Mouse (Mus musculus): ENCODE results near the gene Cd300lg. TPM values are rescaled to one million over a fixed set of nuclear protein-coding genes. Genes with fewer than 3 reads are reported as not detected.

The Cd300lg gene
- polyA plus RNA-seq, 2 experiments, result 0.38 to 0.56 TPM

- H3K9ac ChIP-seq (replicated peaks), result no peak overlapping the region
- 60% methylated on average over 13 of the region's 13 CpGs for WGBS (ENCODE audit: insufficient replicate concordance)
- ATAC-seq (ENCODE audit: insufficient read depth) (no peak), DNase-seq (ENCODE audit: low read depth in 3 of 3, low spot score in 3 of 3) (no peak)
- H3K27me3 ChIP-seq (ENCODE audit: control insufficient read depth, insufficient read depth, low read length), result no peaks in the 10 kb centered on the region; the same call in 1 of the 2 replicates
- H3K4me2 ChIP-seq (ENCODE audit: low read depth), result no peak overlapping the region
- H3K4me3 ChIP-seq (ENCODE audit: insufficient read depth in 1 of 2, low read depth in 2 of 2, low read length in 2 of 2), result no peak overlapping the region
- H3K9me3 ChIP-seq (ENCODE audit: control insufficient read depth, low read length), result no peaks in the 10 kb centered on the region
- no peaks in the 10 kb centered on the region for H3K4me1 ChIP-seq (replicated peaks; ENCODE audit: control insufficient read depth in 2 of 2, insufficient read depth in 2 of 2, low read length in 1 of 2)
- no peak for TF ChIP-seq CTCF (IDR thresholded peaks at IDR 0.05; ENCODE audit: low read depth)
- H3K27ac ChIP-seq, result no peak overlapping the region
- no peaks in the 10 kb centered on the region for H3K36me3 ChIP-seq (replicated peaks; ENCODE audit: control insufficient read depth, insufficient read depth, low read depth)
Measured at GRCm38 (mm10) chr11:102039487-102040137, 1.7 kb upstream of the Cd300lg start.

DNA sequence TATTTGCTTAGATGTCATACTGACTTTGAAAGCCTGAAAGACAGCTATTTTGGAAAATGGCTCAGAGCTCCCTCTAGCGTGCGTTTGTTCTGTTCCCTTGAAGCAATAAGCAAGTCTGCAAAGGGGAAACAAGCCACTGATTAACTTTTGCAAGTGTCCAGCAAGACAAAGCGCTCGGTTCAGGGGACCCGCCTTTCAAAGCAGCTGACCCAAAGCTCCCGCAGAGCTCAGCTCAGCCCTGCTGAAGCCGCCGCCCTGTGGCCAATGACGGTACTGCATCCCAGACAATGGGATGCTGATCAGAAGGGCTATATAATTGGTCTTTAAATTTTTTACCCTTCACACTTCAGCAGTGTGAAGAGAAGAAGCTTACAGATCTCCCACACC lies 1.2 kb upstream of the Cd300lg start:
- H3K36me3 ChIP-seq (replicated peaks; ENCODE audit: control insufficient read depth, insufficient read depth, low read depth), result no peaks in the 10 kb centered on the region
- TF ChIP-seq CTCF (IDR thresholded peaks at IDR 0.05; ENCODE audit: low read depth) (peak; percentile 96), EP300 (IDR thresholded peaks at IDR 0.05; ENCODE audit: low read depth) (no peak)
- DNase-seq (ENCODE audit: low read depth in 3 of 3, low spot score in 3 of 3) (peak; percentile 55 to 60 (median 55)), ATAC-seq (ENCODE audit: insufficient read depth) (peak; percentile 43; the same call in 1 of the 2 replicates)
- no peak overlapping the region for H3K4me2 ChIP-seq (ENCODE audit: low read depth)
- no peaks in the 10 kb centered on the region for H3K9me3 ChIP-seq (ENCODE audit: control insufficient read depth, low read length)
- no peak overlapping the region for H3K9ac ChIP-seq (replicated peaks)
- no peak overlapping the region for H3K27ac ChIP-seq
- under 1% methylated on average over 9 of the region's 9 CpGs for WGBS (ENCODE audit: insufficient replicate concordance)
- H3K27me3 ChIP-seq (ENCODE audit: control insufficient read depth, insufficient read depth, low read length), result no peaks in the 10 kb centered on the region; the same call in 1 of the 2 replicates
- no peaks in the 10 kb centered on the region for H3K4me1 ChIP-seq (replicated peaks; ENCODE audit: control insufficient read depth in 2 of 2, insufficient read depth in 2 of 2, low read length in 1 of 2)
- H3K4me3 ChIP-seq (ENCODE audit: insufficient read depth in 1 of 2, low read depth in 2 of 2, low read length in 2 of 2), result no peak overlapping the region

DNA sequence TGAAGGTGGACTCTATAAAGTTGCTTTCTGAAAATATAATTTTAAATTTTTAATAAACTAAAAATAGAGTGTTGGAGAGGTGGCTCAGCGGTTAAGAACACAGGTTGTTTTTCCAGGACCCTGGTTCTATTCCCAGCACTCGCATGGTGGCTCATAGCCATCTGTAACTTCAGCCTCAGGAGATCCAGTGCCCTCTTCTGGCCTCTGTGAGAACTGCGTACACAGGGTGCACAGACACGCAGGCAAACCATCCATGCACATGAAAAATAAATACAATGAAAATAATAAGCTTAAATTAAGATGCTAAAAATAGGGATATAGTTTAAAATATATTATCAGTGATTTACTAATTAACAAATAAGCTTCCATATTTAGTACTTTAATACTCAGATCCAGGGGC lies 663 bp upstream of the Cd300lg start:
- H3K27me3 ChIP-seq (ENCODE audit: control insufficient read depth, insufficient read depth, low read length), result no peaks in the 10 kb centered on the region; the same call in 1 of the 2 replicates
- H3K4me2 ChIP-seq (ENCODE audit: low read depth), result no peak overlapping the region
- H3K4me3 ChIP-seq (ENCODE audit: insufficient read depth in 1 of 2, low read depth in 2 of 2, low read length in 2 of 2), result no peak overlapping the region
- no peak overlapping the region for H3K27ac ChIP-seq
- H3K36me3 ChIP-seq (replicated peaks; ENCODE audit: control insufficient read depth, insufficient read depth, low read depth), result no peaks in the 10 kb centered on the region
- no peaks in the 10 kb centered on the region for H3K9me3 ChIP-seq (ENCODE audit: control insufficient read depth, low read length)
- H3K4me1 ChIP-seq (replicated peaks; ENCODE audit: control insufficient read depth in 2 of 2, insufficient read depth in 2 of 2, low read length in 1 of 2), result no peaks in the 10 kb centered on the region
- no peak for TF ChIP-seq EP300 (IDR thresholded peaks at IDR 0.05; ENCODE audit: low read depth)
- TF ChIP-seq CTCF (IDR thresholded peaks at IDR 0.05; ENCODE audit: low read depth), result peak; percentile 30; the same call in 1 of the 2 replicates
- ATAC-seq (ENCODE audit: insufficient read depth), result no peak
- DNase-seq (ENCODE audit: low read depth in 3 of 3, low spot score in 3 of 3), result no peak
- no peak overlapping the region for H3K9ac ChIP-seq (replicated peaks)
- 61% methylated on average over 4 of the region's 4 CpGs for whole genome bisulfite sequencing (ENCODE audit: insufficient replicate concordance)

GRCm38 (mm10) chr11:102042971-102043370 lies 1.7 kb downstream of the Cd300lg start:
- Histone ChIP-seq H3K4me1 (replicated peaks; ENCODE audit: control insufficient read depth in 2 of 2, insufficient read depth in 2 of 2, low read length in 1 of 2) (no peaks in the 10 kb centered on the region), H3K9me3 (ENCODE audit: control insufficient read depth, low read length) (no peaks in the 10 kb centered on the region), H3K27me3 (ENCODE audit: control insufficient read depth, insufficient read depth, low read length) (no peaks in the 10 kb centered on the region; the same call in 1 of the 2 replicates), H3K27ac (no peak overlapping the region), H3K9ac (replicated peaks) (no peak overlapping the region), H3K4me2 (ENCODE audit: low read depth) (no peak overlapping the region), H3K36me3 (replicated peaks; ENCODE audit: control insufficient read depth, insufficient read depth, low read depth) (no peaks in the 10 kb centered on the region), H3K4me3 (ENCODE audit: insufficient read depth in 1 of 2, low read depth in 2 of 2, low read length in 2 of 2) (no peak overlapping the region)
- WGBS (ENCODE audit: insufficient replicate concordance), result 82% methylated on average over 14 of the region's 14 CpGs
- ATAC-seq (ENCODE audit: insufficient read depth), result no peak
- DNase-seq (ENCODE audit: low read depth in 3 of 3, low spot score in 3 of 3), result no peak
- TF ChIP-seq EP300 (IDR thresholded peaks at IDR 0.05; ENCODE audit: low read depth) (no peak), CTCF (IDR thresholded peaks at IDR 0.05; ENCODE audit: low read depth) (no peak)

GRCm38 (mm10) chr11:102043381-102043780 lies 2.1 kb downstream of the Cd300lg start:
- H3K27me3 ChIP-seq (ENCODE audit: control insufficient read depth, insufficient read depth, low read length), result no peaks in the 10 kb centered on the region; the same call in 1 of the 2 replicates
- DNase-seq (ENCODE audit: low read depth in 3 of 3, low spot score in 3 of 3), result no peak
- no peak overlapping the region for H3K27ac ChIP-seq
- no peak overlapping the region for H3K9ac ChIP-seq (replicated peaks)
- no peaks in the 10 kb centered on the region for H3K4me1 ChIP-seq (replicated peaks; ENCODE audit: control insufficient read depth in 2 of 2, insufficient read depth in 2 of 2, low read length in 1 of 2)
- 68% methylated on average over 6 of the region's 6 CpGs for WGBS (ENCODE audit: insufficient replicate concordance)
- H3K9me3 ChIP-seq (ENCODE audit: control insufficient read depth, low read length), result no peaks in the 10 kb centered on the region
- no peak overlapping the region for H3K4me3 ChIP-seq (ENCODE audit: insufficient read depth in 1 of 2, low read depth in 2 of 2, low read length in 2 of 2)
- ATAC-seq (ENCODE audit: insufficient read depth), result no peak
- no peak overlapping the region for H3K4me2 ChIP-seq (ENCODE audit: low read depth)
- H3K36me3 ChIP-seq (replicated peaks; ENCODE audit: control insufficient read depth, insufficient read depth, low read depth), result no peaks in the 10 kb centered on the region
- TF ChIP-seq CTCF (IDR thresholded peaks at IDR 0.05; ENCODE audit: low read depth) (no peak), EP300 (IDR thresholded peaks at IDR 0.05; ENCODE audit: low read depth) (no peak)
